ENCODE assay signal across 7 mouse cellular contexts in genomic region chr5:124861463-124861862, GRCm38 (mm10). TPM values are rescaled to one million over a fixed set of nuclear protein-coding genes. Genes with fewer than 3 reads are reported as not detected.
DNase-seq lines count a peak whose midpoint lies in the region; ATAC-seq and TF ChIP-seq lines count a peak whose summit lies in the region.

No protein-coding gene starts in this region.

- peaks cover 27% of the 10 kb centered on the region for H3K79me3 ChIP-seq in C2C12 (ENCODE audit: low read depth)

- no peak overlapping the region for H3K27ac ChIP-seq in CH12.LX (ENCODE audit: insufficient read depth, low read depth)
- no peak overlapping the region for H3K27ac ChIP-seq in heart, embryonic 14.5 days (replicated peaks in 1 of 2; ENCODE audit: control insufficient read depth in 1 of 2, insufficient read depth in 1 of 2, low read depth in 2 of 2, low read length in 2 of 2)
- peak overlapping the region; percentile 70 for H3K27ac ChIP-seq in midbrain, embryonic 11.5 days (ENCODE audit: low read depth, low read length)
- H3K27ac ChIP-seq in stomach, embryonic 14.5 days (ENCODE audit: low read length): no peak overlapping the region

- peak overlapping the region; percentile 3; the same call in 1 of the 2 replicates for H3K9ac ChIP-seq in CH12.LX (ENCODE audit: insufficient read depth, low read depth)
- peak overlapping the region; percentile 57 for H3K9ac ChIP-seq in heart, embryonic 14.5 days (ENCODE audit: low read length)
- peak overlapping the region; percentile 72 for H3K9ac ChIP-seq in midbrain, embryonic 11.5 days (ENCODE audit: low read length)
- peak overlapping the region; percentile 46; the same call in 1 of the 2 replicates for H3K9ac ChIP-seq in stomach, embryonic 14.5 days (replicated peaks; ENCODE audit: low read depth, low read length)

- H3K36me3 ChIP-seq in C2C12 (ENCODE audit: control insufficient read depth, insufficient read depth): peaks cover 9% of the 10 kb centered on the region
- peaks cover 0 to 11% of the 10 kb centered on the region in 2 experiments for H3K36me3 ChIP-seq in CH12.LX (replicated peaks in 1 of 2; ENCODE audit: control insufficient read depth in 1 of 2, insufficient read depth in 1 of 2, low read length in 1 of 2)
- H3K36me3 ChIP-seq in heart, embryonic 14.5 days (ENCODE audit: control insufficient read depth, insufficient read depth, low read length): peaks cover 13% of the 10 kb centered on the region; the same call in 1 of the 2 replicates
- H3K36me3 ChIP-seq in midbrain, embryonic 11.5 days (ENCODE audit: control insufficient read depth, insufficient read depth, low read length): no peaks in the 10 kb centered on the region
- H3K36me3 ChIP-seq in stomach, embryonic 14.5 days (ENCODE audit: control insufficient read depth, insufficient read depth, low read length): peaks cover under 1% of the 10 kb centered on the region; the same call in 1 of the 2 replicates

- ATAC-seq in heart, embryonic 14.5 days (ENCODE audit: insufficient number of reproducible peaks, insufficient read depth, low FRiP score, low read depth): no peak
- ATAC-seq in midbrain, embryonic 11.5 days (ENCODE audit: low FRiP score): peak; percentile 6; the same call in 1 of the 2 replicates
- ATAC-seq in stomach, embryonic 14.5 days (ENCODE audit: insufficient number of reproducible peaks, insufficient read depth, low FRiP score, low read depth): no peak

- no peak for TF ChIP-seq CTCF in C2C12 (IDR thresholded peaks at IDR 0.05; ENCODE audit: control insufficient read depth, insufficient read depth, insufficient read length)
- TF ChIP-seq CTCF in CH12.LX (conservative IDR thresholded peaks at IDR 0.05 in 1 of 2, IDR thresholded peaks at IDR 0.05 in 1 of 2; ENCODE audit: low read depth in 2 of 2, low read length in 2 of 2): no peak

- in situ Hi-C loops in CH12.LX (cut with MboI; ENCODE audit: low pct_ligation_motif_present, low pct_unique_long_range_greater_than_20kb, low sequenced_read_pairs): loop anchor here (5.0 to 25.0 kb wide), 2 partner anchors 89 to 424 kb away; partner anchors contain the start of genes Kmt5a and Sbno1

- peaks cover 42% of the 10 kb centered on the region for H3K79me2 ChIP-seq in C2C12 (ENCODE audit: control insufficient read depth, insufficient read depth)
- H3K79me2 ChIP-seq in CH12.LX (replicated peaks; ENCODE audit: control insufficient read depth, extremely low read depth, insufficient read depth, poor library complexity, severe bottlenecking): no peaks in the 10 kb centered on the region; the same call in 1 of the 2 replicates

- no peaks in the 10 kb centered on the region for H3K9me3 ChIP-seq in CH12.LX (replicated peaks; ENCODE audit: low read length)
- H3K9me3 ChIP-seq in heart, embryonic 14.5 days (ENCODE audit: control insufficient read depth, low read length): no peaks in the 10 kb centered on the region
- no peaks in the 10 kb centered on the region for H3K9me3 ChIP-seq in midbrain, embryonic 11.5 days (ENCODE audit: control insufficient read depth, low read length)
- no peaks in the 10 kb centered on the region for H3K9me3 ChIP-seq in stomach, embryonic 14.5 days (ENCODE audit: control insufficient read depth, low read depth, low read length)

- no peaks in the 10 kb centered on the region for H3K27me3 ChIP-seq in C2C12 (ENCODE audit: control insufficient read depth, insufficient read depth, insufficient read length)
- peaks cover 45% of the 10 kb centered on the region for H3K27me3 ChIP-seq in CH12.LX (replicated peaks)
- H3K27me3 ChIP-seq in heart, embryonic 14.5 days (ENCODE audit: control insufficient read depth, insufficient read depth, low read length): peaks cover 52% of the 10 kb centered on the region
- peaks cover 16% of the 10 kb centered on the region; the same call in 1 of the 2 replicates for H3K27me3 ChIP-seq in midbrain, embryonic 11.5 days (ENCODE audit: control insufficient read depth, insufficient read depth, low read length)
- H3K27me3 ChIP-seq in stomach, embryonic 14.5 days (ENCODE audit: control insufficient read depth, insufficient read depth, low read length): no peaks in the 10 kb centered on the region

- 2% methylated on average over 31 of the region's 33 CpGs for WGBS in heart, embryonic 14.5 days
- 2% methylated on average over 32 of the region's 33 CpGs for WGBS in midbrain, embryonic 11.5 days
- WGBS in stomach, embryonic 14.5 days: under 1% methylated on average over 33 of the region's 33 CpGs

- H3K4me2 ChIP-seq in CH12.LX (ENCODE audit: insufficient read depth, low read depth, poor library complexity, severe bottlenecking): peak overlapping the region; percentile 83
- H3K4me2 ChIP-seq in heart, embryonic 14.5 days (ENCODE audit: low read length): peak overlapping the region; percentile 97
- H3K4me2 ChIP-seq in midbrain, embryonic 11.5 days: peak overlapping the region; percentile 98
- peak overlapping the region; percentile 78 for H3K4me2 ChIP-seq in stomach, embryonic 14.5 days (replicated peaks; ENCODE audit: low read depth, low read length)

- DNase-seq in CH12.LX (ENCODE audit: extremely low read depth): peak; percentile 55
- peak; percentile 78 to 82 for DNase-seq in cerebellum, postnatal 25 days
- peak; percentile 13 to 49 for DNase-seq in kidney, postnatal 25 days
- DNase-seq in midbrain, embryonic 11.5 days (ENCODE audit: low spot score, missing footprints): peak; percentile 93

- no peak for TF ChIP-seq EP300 in CH12.LX (IDR thresholded peaks at IDR 0.05; ENCODE audit: low read length)

- TF ChIP-seq RAD21 in CH12.LX (IDR thresholded peaks at IDR 0.05; ENCODE audit: low read depth, low read length): no peak

- peaks cover 0 to 18% of the 10 kb centered on the region in 2 experiments; a peak in 3 of 4 replicates for H3K4me1 ChIP-seq in CH12.LX (ENCODE audit: control insufficient read depth in 1 of 2, insufficient read depth in 2 of 2)
- H3K4me1 ChIP-seq in heart, embryonic 14.5 days (ENCODE audit: control insufficient read depth in 2 of 2, insufficient read depth in 2 of 2, low read length in 2 of 2): peaks cover 2 to 15% of the 10 kb centered on the region in 2 experiments; a peak in 3 of 4 replicates
- H3K4me1 ChIP-seq in midbrain, embryonic 11.5 days (ENCODE audit: control insufficient read depth, insufficient read depth, low read length): peaks cover 20% of the 10 kb centered on the region
- peaks cover 11% of the 10 kb centered on the region for H3K4me1 ChIP-seq in stomach, embryonic 14.5 days (ENCODE audit: control insufficient read depth, insufficient read depth, low read length)

- H3K4me3 ChIP-seq in C2C12 (ENCODE audit: insufficient read depth, poor library complexity, severe bottlenecking): peak overlapping the region; percentile 51
- peak overlapping the region in 2 of 3 experiments; percentile 72 to 84 for H3K4me3 ChIP-seq in CH12.LX (replicated peaks in 1 of 3; ENCODE audit: low read depth in 2 of 3, low read length in 2 of 3, poor library complexity in 1 of 3)
- peak overlapping the region; percentile 53 to 87 for H3K4me3 ChIP-seq in heart, embryonic 14.5 days (ENCODE audit: control insufficient read depth in 1 of 2, insufficient read depth in 1 of 2, low read depth in 1 of 2, low read length in 2 of 2)
- peak overlapping the region; percentile 100 for H3K4me3 ChIP-seq in midbrain, embryonic 11.5 days (ENCODE audit: low read depth, low read length)
- H3K4me3 ChIP-seq in stomach, embryonic 14.5 days (ENCODE audit: low read depth, low read length): peak overlapping the region; percentile 92

- dilution Hi-C loops in CH12.LX (cut with MboI; ENCODE audit: extremely low pct_ligation_motif_present, extremely low pct_unique_long_range_greater_than_20kb, low sequenced_read_pairs): no loop called here

- TF ChIP-seq POLR2A in CH12.LX (IDR thresholded peaks at IDR 0.05; ENCODE audit: low read depth, low read length): no peak

- peak overlapping the region; percentile 59 for H3ac ChIP-seq in C2C12 (ENCODE audit: control insufficient read depth, insufficient read length, low read depth)

TF ChIP-seq in C2C12, 6 proteins besides CTCF, POLR2A, EP300 and RAD21:
- TF ChIP-seq MYOD1 (IDR thresholded peaks at IDR 0.05; ENCODE audit: control insufficient read depth, insufficient read length, low read depth) (no peak), USF1 (IDR thresholded peaks at IDR 0.05; ENCODE audit: low read depth) (no peak), FOSL1 (IDR thresholded peaks at IDR 0.05; ENCODE audit: insufficient read depth, low read length, poor library complexity, severe bottlenecking) (no peak), CEBPB (IDR thresholded peaks at IDR 0.05; ENCODE audit: low read depth) (no peak), MYOG (IDR thresholded peaks at IDR 0.05; ENCODE audit: control insufficient read depth, extremely low read depth, insufficient read length) (no peak), MAX (IDR thresholded peaks at IDR 0.05) (no peak)

TF ChIP-seq in CH12.LX, 34 proteins besides CTCF, POLR2A, EP300 and RAD21:
- TF ChIP-seq BHLHE40 (IDR thresholded peaks at IDR 0.05; ENCODE audit: low read depth, low read length) (peak; percentile 52), JUN (IDR thresholded peaks at IDR 0.05; ENCODE audit: insufficient read depth, low read depth, low read length) (0 out of 2 replicates have a peak, but pooled peaks have one; percentile 17), TCF12 (IDR thresholded peaks at IDR 0.05; ENCODE audit: low read depth, low read length) (no peak), ETS1 (conservative IDR thresholded peaks at IDR 0.05; ENCODE audit: low read depth, low read length) (peak; percentile 57; the same call in 1 of the 2 replicates), MYC (IDR thresholded peaks at IDR 0.05; ENCODE audit: low read depth, low read length) (no peak)

RNA-seq across cellular contexts. Expression of gene Ccdc92, which starts 0.8 kb away (rescaled TPM):
- polyA plus RNA-seq in C2C12 (2012; fragmentation: generic; extraction: Trizol) (12.2 TPM), CH12.LX (2012; ENCODE audit: insufficient read length, low read depth) (1.4 and 1.5 TPM in 2 replicates)
- total RNA-seq in CH12.LX (2012; rRNA removed) (0.34 and 0.76 TPM in 2 replicates), CH12.LX (2014; rRNA removed) (0.28 and 0.75 TPM in 2 replicates)
- polyA plus RNA-seq in heart, embryonic 14.5 days (2014; fragmentation: Nextera tagmentation; extraction: Ambion mirVana): 3.8 and 5.3 TPM in 2 replicates
- polyA plus RNA-seq in midbrain, embryonic 11.5 days (2014; fragmentation: Nextera tagmentation; extraction: Ambion mirVana): 11.9 and 13.9 TPM in 2 replicates
- 8.3 and 11.5 TPM in 2 replicates for polyA plus RNA-seq in stomach, embryonic 14.5 days (2014; fragmentation: Nextera tagmentation; extraction: Ambion mirVana)

RNA-seq across cellular contexts. Expression of gene Zfp664, which starts 1.0 kb away (rescaled TPM):
- 25.9 TPM for polyA plus RNA-seq in C2C12 (2012; fragmentation: generic; extraction: Trizol)
- total RNA-seq in CH12.LX (2012; rRNA removed): 7.1 and 7.4 TPM in 2 replicates
- total RNA-seq in CH12.LX (2014; rRNA removed): 13.4 and 14.3 TPM in 2 replicates
- polyA plus RNA-seq in CH12.LX (2012; ENCODE audit: insufficient read length, low read depth): 12.3 and 12.7 TPM in 2 replicates
- 54.1 and 57.9 TPM in 2 replicates for polyA plus RNA-seq in heart, embryonic 14.5 days (2014; fragmentation: Nextera tagmentation; extraction: Ambion mirVana)
- polyA plus RNA-seq in midbrain, embryonic 11.5 days (2014; fragmentation: Nextera tagmentation; extraction: Ambion mirVana): 133 and 160 TPM in 2 replicates
- 86.6 and 97.6 TPM in 2 replicates for polyA plus RNA-seq in stomach, embryonic 14.5 days (2014; fragmentation: Nextera tagmentation; extraction: Ambion mirVana)

Comparison
In these comparisons a context has a peak if more than half of its experiments do, and no peak if none do; other contexts are left out.
1. DNase-seq: peak in every context shown above with its lines; median percentile 93 in midbrain, embryonic 11.5 days; 80 in cerebellum, postnatal 25 days; 55 in CH12.LX; 31 in kidney, postnatal 25 days.
2. H3K9ac ChIP-seq: peak in every context shown above with its lines; median percentile 72 in midbrain, embryonic 11.5 days; 57 in heart, embryonic 14.5 days; 46 in stomach, embryonic 14.5 days; 3 in CH12.LX.